Mouse (Mus musculus) testis, adult 2 months (tissue): ENCODE results near the gene Slc22a15. TPM values are rescaled to one million over a fixed set of nuclear protein-coding genes. Genes with fewer than 3 reads are reported as not detected.
A peak's percentile ranks its signal among the peaks of the same experiment; 100 is the strongest.

ENCODE experiments used
- H3K27ac ChIP-seq: fragments of 200-500 bp; 2 replicates; pipeline ENCODE4 v1.5.1; 2012; ENCODE audit warnings: low read depth, low read length; ENCODE audit not compliant: control insufficient read depth, insufficient read depth
- H3K27me3 ChIP-seq: fragments of 200-500 bp; 2 replicates; pipeline ENCODE4 v1.6.1; 2012; ENCODE audit warnings: mild to moderate bottlenecking, low read length, moderate library complexity; ENCODE audit not compliant: control insufficient read depth, insufficient read depth
- H3K36me3 ChIP-seq: fragments of 200-500 bp; 2 replicates; pipeline ENCODE4 v1.6.1; 2012; ENCODE audit warnings: mild to moderate bottlenecking, low read length; ENCODE audit not compliant: control insufficient read depth, insufficient read depth
- H3K4me1 ChIP-seq: fragments of 200-500 bp; 2 replicates; pipeline ENCODE4 v1.6.1; 2012; ENCODE audit warnings: low read length; ENCODE audit not compliant: control insufficient read depth, insufficient read depth
- H3K4me3 ChIP-seq: fragments of 200-500 bp; 2 replicates; pipeline ENCODE4 v1.5.1; 2012; ENCODE audit warnings: low read depth, mild to moderate bottlenecking, low read length, moderate library complexity, mixed read lengths; ENCODE audit not compliant: control insufficient read depth
- CTCF ChIP-seq: fragments of 200-500 bp; IDR thresholded peaks from 2 replicates; pipeline ENCODE4 v1.5.1; 2012; ENCODE audit warnings: low read depth, mild to moderate bottlenecking, inconsistent platforms, low read length, moderate library complexity; ENCODE audit not compliant: control insufficient read depth, insufficient read depth, insufficient replicate concordance
- POLR2A ChIP-seq: fragments of 200-500 bp; IDR thresholded peaks from 2 replicates; pipeline ENCODE4 v1.6.1; 2012; ENCODE audit warnings: low read depth, mild to moderate bottlenecking, inconsistent platforms, low read length, moderate library complexity; ENCODE audit not compliant: control insufficient read depth
- polyA plus RNA-seq: library from polyadenylated mRNA; depleted of rRNA; stranded (reverse); fragments of >200 nt; gene quantifications from 2 replicates; pipeline ENCODE4 v1.2.3, GENCODE M21; 2012

Gene Slc22a15
- polyA plus RNA-seq, 1 experiment = 54.7 TPM

DNA sequence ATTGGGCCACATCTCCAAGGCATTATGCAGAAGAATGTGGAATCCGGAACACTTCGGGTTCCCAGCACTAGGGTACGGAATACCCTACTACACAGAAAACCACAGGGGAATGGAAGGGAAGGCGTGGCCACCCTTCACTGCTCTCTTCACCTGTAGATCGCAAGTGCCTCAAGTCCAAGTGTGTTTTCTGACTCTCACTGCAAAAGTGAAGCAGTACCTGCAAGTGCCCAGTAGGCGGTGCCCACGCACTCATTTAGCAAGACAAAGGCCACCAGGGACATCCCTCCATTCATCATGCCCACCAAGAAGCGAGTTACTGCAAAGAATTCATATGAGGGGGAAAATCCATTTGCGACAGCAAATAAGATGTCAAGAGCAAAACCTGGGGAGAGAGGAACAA, 27.4 kb downstream of the Slc22a15 start:
- Histone ChIP-seq H3K4me3 (no peak overlapping the region), H3K4me1 (no peaks in the 10 kb centered on the region), H3K27ac (no peak overlapping the region), H3K27me3 (no peaks in the 10 kb centered on the region), H3K36me3 (no peaks in the 10 kb centered on the region)
- TF ChIP-seq CTCF (peak; percentile 85; the same call in 1 of the 2 replicates), POLR2A (no peak)

DNA sequence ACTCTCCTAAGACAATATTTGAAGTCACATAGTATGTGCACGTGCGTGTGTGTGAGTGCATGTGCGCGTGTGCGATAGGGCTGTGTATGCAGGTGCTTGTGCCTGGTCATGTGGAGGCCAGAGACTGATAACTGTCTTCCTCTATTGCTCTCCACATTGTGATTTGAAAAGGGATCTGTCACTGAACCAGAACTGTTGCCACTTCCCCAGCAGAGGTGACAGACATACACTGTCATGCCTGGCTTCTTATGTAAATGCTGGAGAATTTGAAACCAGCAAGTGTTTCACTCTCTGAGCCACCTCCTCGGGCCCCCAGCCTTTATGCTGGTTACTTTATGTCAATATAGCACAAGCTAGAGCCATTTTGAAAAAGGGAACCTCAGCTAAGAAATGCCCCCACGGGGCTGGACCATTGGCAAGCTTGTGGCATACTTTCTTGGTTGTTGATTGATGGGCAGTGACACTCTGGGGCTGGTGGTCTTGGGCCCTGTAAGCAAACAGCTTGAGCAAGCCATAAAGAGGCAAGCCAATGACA, 28.8 kb downstream of the Slc22a15 start:
- TF ChIP-seq POLR2A (no peak), CTCF (no peak)
- H3K36me3 ChIP-seq = no peaks in the 10 kb centered on the region
- H3K4me1 ChIP-seq = no peaks in the 10 kb centered on the region
- H3K4me3 ChIP-seq = no peak overlapping the region
- H3K27ac ChIP-seq = no peak overlapping the region
- H3K27me3 ChIP-seq = no peaks in the 10 kb centered on the region

DNA sequence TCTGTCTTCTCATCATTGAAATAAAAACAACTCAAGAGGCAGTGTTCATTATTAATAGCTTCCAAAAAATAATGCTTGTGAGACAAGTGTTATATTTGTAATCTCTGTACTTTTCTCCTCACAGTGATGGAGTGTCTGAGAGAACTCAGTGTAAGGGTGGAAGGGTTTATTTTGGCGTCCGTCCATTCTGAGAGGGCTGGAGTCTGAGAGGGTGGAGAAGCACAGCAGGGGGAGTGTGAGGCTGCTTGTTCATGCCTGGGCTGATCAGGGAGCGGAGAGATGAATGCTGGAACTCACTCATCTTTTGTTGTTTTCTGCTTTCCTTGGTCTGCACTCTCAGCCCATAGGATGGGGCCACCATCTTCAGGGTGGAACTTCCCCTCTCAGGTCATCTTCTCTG, 38.7 kb downstream of the Slc22a15 start:
- no peaks in the 10 kb centered on the region for H3K4me1 ChIP-seq
- H3K27me3 ChIP-seq = no peaks in the 10 kb centered on the region
- no peaks in the 10 kb centered on the region for H3K36me3 ChIP-seq
- H3K4me3 ChIP-seq = no peak overlapping the region
- H3K27ac ChIP-seq = no peak overlapping the region
- TF ChIP-seq POLR2A (no peak), CTCF (no peak)

DNA sequence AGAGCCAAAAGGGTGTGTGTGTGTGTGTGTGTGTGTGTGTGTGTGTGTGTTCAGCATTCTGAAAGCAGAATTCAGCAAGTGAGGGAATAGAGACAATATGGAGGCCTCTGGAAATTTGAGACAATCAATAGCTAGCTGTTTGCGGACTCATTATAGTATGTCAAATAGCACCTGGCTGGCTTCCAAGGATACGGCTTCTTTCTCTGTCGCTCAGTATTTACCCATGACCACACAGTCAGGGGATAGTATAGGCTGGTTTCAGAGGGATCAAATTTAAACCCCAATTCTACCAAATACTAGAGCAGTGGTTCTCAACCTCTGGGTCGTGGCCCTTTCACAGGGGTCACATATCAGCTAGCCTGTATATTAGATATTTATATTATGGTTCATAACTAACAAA, 39.2 kb downstream of the Slc22a15 start:
- Histone ChIP-seq H3K27me3 (no peaks in the 10 kb centered on the region), H3K36me3 (no peaks in the 10 kb centered on the region), H3K27ac (no peak overlapping the region), H3K4me3 (no peak overlapping the region), H3K4me1 (no peaks in the 10 kb centered on the region)
- TF ChIP-seq CTCF (no peak), POLR2A (no peak)

DNA sequence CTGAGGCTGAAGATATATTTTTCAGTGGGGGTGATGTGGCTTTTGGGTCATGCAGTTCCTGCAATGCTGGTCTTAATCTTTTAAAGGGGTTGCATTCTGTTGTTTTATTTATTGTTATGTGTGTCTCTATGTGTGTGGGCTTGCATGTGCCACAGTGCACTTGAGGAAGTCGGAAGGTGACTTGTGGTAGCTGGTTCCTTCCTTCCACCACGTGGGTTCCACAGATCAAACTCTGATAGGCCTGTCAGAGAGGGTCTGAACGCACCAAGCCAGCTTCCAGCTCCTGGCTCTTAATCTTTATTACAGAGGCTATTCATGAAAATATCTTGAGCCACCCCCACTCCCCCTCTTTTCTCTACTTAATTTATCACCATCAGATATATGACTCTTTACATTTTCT, 40.4 kb downstream of the Slc22a15 start:
- no peak overlapping the region for H3K27ac ChIP-seq
- no peak overlapping the region for H3K4me3 ChIP-seq
- H3K27me3 ChIP-seq = no peaks in the 10 kb centered on the region
- H3K4me1 ChIP-seq = no peaks in the 10 kb centered on the region
- no peak for TF ChIP-seq POLR2A
- TF ChIP-seq CTCF = no peak
- no peaks in the 10 kb centered on the region for H3K36me3 ChIP-seq

DNA sequence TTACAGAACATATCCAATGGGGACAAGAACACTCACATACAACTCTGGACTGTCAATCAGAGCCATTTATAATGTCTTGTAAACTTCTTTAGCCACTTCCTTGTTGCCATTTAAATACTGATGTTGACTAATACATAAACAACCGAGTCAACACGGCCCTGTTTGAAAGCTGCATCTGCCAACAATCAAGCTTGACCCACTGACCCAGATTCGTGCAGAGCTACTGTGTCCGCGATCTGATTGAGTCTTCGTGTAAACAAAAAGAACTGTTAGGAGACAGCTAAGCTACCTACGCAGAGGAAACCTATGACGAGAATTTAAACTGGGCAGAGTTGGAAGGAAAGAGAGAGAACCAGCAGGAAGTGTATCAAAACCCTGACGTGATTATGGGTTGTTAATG, 42.5 kb downstream of the Slc22a15 start:
- Histone ChIP-seq H3K27ac (no peak overlapping the region), H3K4me3 (no peak overlapping the region), H3K27me3 (no peaks in the 10 kb centered on the region), H3K36me3 (no peaks in the 10 kb centered on the region), H3K4me1 (no peaks in the 10 kb centered on the region)
- TF ChIP-seq POLR2A (no peak), CTCF (no peak)

DNA sequence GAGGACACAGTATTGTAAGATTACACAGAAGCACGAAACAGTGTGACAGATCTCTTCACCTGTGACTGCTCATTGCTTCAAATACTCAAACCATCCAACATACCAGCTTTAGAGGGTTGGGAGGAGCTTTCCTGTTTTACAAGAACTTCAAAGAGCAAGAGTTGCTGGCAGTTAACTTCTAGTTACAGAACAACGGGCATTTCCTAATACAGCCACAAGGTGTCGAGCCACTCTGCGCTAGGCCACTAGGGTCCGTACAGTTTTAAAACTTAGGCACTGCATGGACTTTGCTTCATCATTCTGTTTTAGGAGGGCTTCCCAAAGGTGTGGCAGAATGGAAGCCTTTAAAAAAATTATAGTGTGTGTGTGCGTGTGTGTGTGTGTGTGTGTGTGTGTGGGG, 43.4 kb downstream of the Slc22a15 start:
- TF ChIP-seq CTCF (no peak), POLR2A (no peak)
- Histone ChIP-seq H3K4me3 (no peak overlapping the region), H3K4me1 (no peaks in the 10 kb centered on the region), H3K27me3 (no peaks in the 10 kb centered on the region), H3K36me3 (no peaks in the 10 kb centered on the region), H3K27ac (no peak overlapping the region)

DNA sequence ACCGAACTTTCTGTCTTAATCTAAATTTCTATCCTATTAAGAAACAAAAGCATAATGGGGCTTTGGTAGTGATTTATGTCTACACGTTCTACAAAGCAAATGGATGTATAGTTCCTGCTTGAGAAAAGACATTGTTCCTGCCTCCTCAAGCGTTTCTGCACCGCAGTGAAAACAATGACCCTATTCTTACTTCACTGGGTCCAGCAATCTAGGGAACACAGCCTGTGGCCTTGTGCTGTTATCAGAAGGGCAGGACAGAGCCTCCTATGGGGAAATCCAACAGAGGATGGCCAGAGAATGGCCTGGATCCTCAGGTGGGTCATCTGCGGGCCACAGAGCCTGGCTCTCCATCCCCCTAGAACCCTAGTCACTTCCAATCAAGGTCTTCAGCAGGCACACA, 46.1 kb downstream of the Slc22a15 start:
- TF ChIP-seq POLR2A (no peak), CTCF (no peak)
- Histone ChIP-seq H3K36me3 (no peaks in the 10 kb centered on the region), H3K27ac (no peak overlapping the region), H3K4me1 (no peaks in the 10 kb centered on the region), H3K4me3 (no peak overlapping the region), H3K27me3 (no peaks in the 10 kb centered on the region)
